ENCODE assay signal across 8 mouse cellular contexts in the genomic region with DNA sequence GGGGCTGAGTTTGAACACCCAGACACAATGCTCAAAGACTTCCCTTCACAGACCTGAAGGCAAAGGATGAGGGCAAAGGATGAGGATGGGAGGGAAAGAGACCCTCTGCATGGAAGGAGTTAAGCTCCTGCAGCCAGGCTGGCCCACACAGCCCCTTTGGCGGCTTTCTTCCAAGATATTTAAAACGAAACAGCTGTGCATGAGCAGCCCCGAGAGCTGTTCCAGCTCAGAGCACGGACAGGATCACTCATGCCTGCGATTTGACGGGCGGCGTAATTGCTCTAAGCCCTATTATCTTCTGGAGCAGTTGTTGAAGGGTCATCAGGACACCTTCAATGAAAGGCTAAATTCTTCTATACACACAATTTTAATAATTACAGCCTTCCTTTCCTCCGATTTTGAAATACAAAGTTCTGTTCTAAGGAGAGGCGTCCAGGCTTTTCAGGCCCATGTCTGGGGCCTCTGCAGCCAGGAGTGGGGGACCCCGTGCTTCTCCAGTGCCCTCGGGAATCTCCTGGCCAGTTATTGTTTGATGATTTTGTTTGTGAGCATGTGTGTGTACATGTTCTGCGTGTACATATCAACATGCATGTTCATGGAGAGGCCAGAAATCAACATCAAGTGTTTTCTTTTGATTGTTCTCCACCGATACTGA.
DNase-seq lines count a peak whose midpoint lies in the region; ATAC-seq lines count a peak whose summit lies in the region.
"Had no signal": no experiment of that assay in that cellular context is flagged by ENCODE, and none has a peak within 500 bp of the region (broad histone marks: within the 10 kb centered on the region; RNA-seq: fewer than 3 reads in every experiment).

No protein-coding gene starts in this region.

- no peak overlapping the region for H3K27ac ChIP-seq in neural tube, embryonic 11.5 days (ENCODE audit: low read depth, low read length)
- 0 out of 2 replicates have a peak overlapping the region, but pooled peaks have one; percentile 30 for H3K27ac ChIP-seq in forebrain, embryonic 14.5 days (ENCODE audit: low read depth, low read length)
- H3K27ac ChIP-seq in limb, embryonic 12.5 days = no peak overlapping the region
- H3K27ac ChIP-seq in stomach, embryonic 16.5 days (ENCODE audit: low read length) = peak overlapping the region; percentile 33
- H3K27ac ChIP-seq: liver, embryonic 13.5 days had no signal

- no peak for ATAC-seq in neural tube, embryonic 11.5 days (ENCODE audit: insufficient read depth, low FRiP score, low TSS enrichment)
- peak; percentile 73; the same call in 1 of the 2 replicates for ATAC-seq in forebrain, embryonic 14.5 days
- peak; percentile 74; the same call in 1 of the 2 replicates for ATAC-seq in limb, embryonic 12.5 days (ENCODE audit: insufficient number of reproducible peaks, insufficient read depth, low FRiP score, low TSS enrichment, low read depth)
- ATAC-seq in stomach, embryonic 16.5 days (ENCODE audit: insufficient read depth, low FRiP score) = peak; percentile 56; the same call in 1 of the 2 replicates

- DNase-seq in neural tube, embryonic 11.5 days (ENCODE audit: low spot score) = peak; percentile 20
- no peak for DNase-seq in neural tube, embryonic 10.5 days (ENCODE audit: extremely low spot score, low spot score)
- peak; percentile 70 for DNase-seq in forebrain, embryonic 14.5 days (ENCODE audit: low spot score)
- DNase-seq in T-cell, adult 2 months (ENCODE audit: low spot score) = no peak
- no peak for DNase-seq in spleen, adult 18-20 months
- DNase-seq: liver, embryonic 13.5 days had no signal

- no peaks in the 10 kb centered on the region for H3K36me3 ChIP-seq in neural tube, embryonic 11.5 days (ENCODE audit: control insufficient read depth, insufficient read depth, low read length)
- H3K36me3 ChIP-seq in forebrain, embryonic 14.5 days (ENCODE audit: control insufficient read depth, insufficient read depth, low read length) = 0 out of 2 replicates have a peak, but pooled peaks cover 2% of the 10 kb centered on the region
- H3K36me3 ChIP-seq in limb, embryonic 12.5 days = no peaks in the 10 kb centered on the region
- no peaks in the 10 kb centered on the region for H3K36me3 ChIP-seq in stomach, embryonic 16.5 days (ENCODE audit: control insufficient read depth, insufficient read depth, low read length)
- H3K36me3 ChIP-seq: liver, embryonic 13.5 days had no signal

- H3K4me2 ChIP-seq in neural tube, embryonic 11.5 days (ENCODE audit: low read depth) = no peak overlapping the region
- no peak overlapping the region for H3K4me2 ChIP-seq in forebrain, embryonic 14.5 days (ENCODE audit: low read length)
- H3K4me2 ChIP-seq in limb, embryonic 12.5 days = no peak overlapping the region
- H3K4me2 ChIP-seq in stomach, embryonic 16.5 days (ENCODE audit: low read depth, low read length) = no peak overlapping the region
- H3K4me2 ChIP-seq: liver, embryonic 13.5 days had no signal

- H3K4me3 ChIP-seq in neural tube, embryonic 11.5 days (ENCODE audit: low read depth, low read length) = no peak overlapping the region
- no peak overlapping the region for H3K4me3 ChIP-seq in forebrain, embryonic 14.5 days (ENCODE audit: low read depth, low read length)
- no peak overlapping the region for H3K4me3 ChIP-seq in limb, embryonic 12.5 days (replicated peaks)
- H3K4me3 ChIP-seq in stomach, embryonic 16.5 days (replicated peaks; ENCODE audit: low read length) = no peak overlapping the region
- H3K4me3 ChIP-seq: liver, embryonic 13.5 days had no signal

- no peaks in the 10 kb centered on the region for H3K27me3 ChIP-seq in neural tube, embryonic 11.5 days (ENCODE audit: control insufficient read depth, insufficient read depth, low read length)
- H3K27me3 ChIP-seq in forebrain, embryonic 14.5 days (replicated peaks; ENCODE audit: control insufficient read depth, insufficient read depth, low read length) = no peaks in the 10 kb centered on the region
- H3K27me3 ChIP-seq in limb, embryonic 12.5 days = no peaks in the 10 kb centered on the region
- H3K27me3 ChIP-seq in stomach, embryonic 16.5 days (ENCODE audit: control insufficient read depth, insufficient read depth, low read length) = no peaks in the 10 kb centered on the region
- H3K27me3 ChIP-seq: liver, embryonic 13.5 days had no signal

- H3K4me1 ChIP-seq in neural tube, embryonic 11.5 days (ENCODE audit: control insufficient read depth, insufficient read depth, low read length) = no peaks in the 10 kb centered on the region
- H3K4me1 ChIP-seq in forebrain, embryonic 14.5 days (ENCODE audit: control insufficient read depth, insufficient read depth, low read length) = peaks cover 6% of the 10 kb centered on the region; the same call in 1 of the 2 replicates
- peaks cover 16% of the 10 kb centered on the region for H3K4me1 ChIP-seq in limb, embryonic 12.5 days (replicated peaks)
- H3K4me1 ChIP-seq in stomach, embryonic 16.5 days (ENCODE audit: control insufficient read depth, insufficient read depth, low read length) = peaks cover 15% of the 10 kb centered on the region
- H3K4me1 ChIP-seq: liver, embryonic 13.5 days had no signal

- 65% methylated on average over 14 of the region's 14 CpGs for WGBS in neural tube, embryonic 11.5 days
- 28% methylated on average over 14 of the region's 14 CpGs for WGBS in forebrain, embryonic 14.5 days
- 29% methylated on average over 14 of the region's 14 CpGs for WGBS in limb, embryonic 12.5 days
- WGBS in stomach, embryonic 16.5 days = 38% methylated on average over 14 of the region's 14 CpGs

- no peak overlapping the region for H3K9ac ChIP-seq in neural tube, embryonic 11.5 days (ENCODE audit: low read length)
- H3K9ac ChIP-seq in forebrain, embryonic 14.5 days (ENCODE audit: low read length) = no peak overlapping the region
- no peak overlapping the region for H3K9ac ChIP-seq in limb, embryonic 12.5 days (replicated peaks)
- no peak overlapping the region for H3K9ac ChIP-seq in stomach, embryonic 16.5 days (ENCODE audit: low read length)
- H3K9ac ChIP-seq: liver, embryonic 13.5 days had no signal

- H3K9me3 ChIP-seq in neural tube, embryonic 11.5 days (ENCODE audit: control insufficient read depth, low read length) = no peaks in the 10 kb centered on the region
- no peaks in the 10 kb centered on the region for H3K9me3 ChIP-seq in forebrain, embryonic 14.5 days (replicated peaks; ENCODE audit: control insufficient read depth, low read length)
- H3K9me3 ChIP-seq in limb, embryonic 12.5 days = no peaks in the 10 kb centered on the region
- H3K9me3 ChIP-seq in stomach, embryonic 16.5 days (replicated peaks; ENCODE audit: control insufficient read depth, low read length) = no peaks in the 10 kb centered on the region
- H3K9me3 ChIP-seq: liver, embryonic 13.5 days had no signal

Comparison
In these comparisons a context has a peak if more than half of its experiments do, and no peak if none do; other contexts are left out.
1. DNase-seq: peak in neural tube, embryonic 11.5 days (single experiment) and forebrain, embryonic 14.5 days (single experiment); none in neural tube, embryonic 10.5 days (single experiment), T-cell, adult 2 months (single experiment) and spleen, adult 18-20 months (0 of 2).
2. H3K27ac ChIP-seq: peak in forebrain, embryonic 14.5 days (single experiment) and stomach, embryonic 16.5 days (single experiment); none in neural tube, embryonic 11.5 days (single experiment) and limb, embryonic 12.5 days (single experiment).